Mouse (Mus musculus): Measurements from ENCODE around the gene Itpr2. TPM values are rescaled to one million over a fixed set of nuclear protein-coding genes. Genes with fewer than 3 reads are reported as not detected.

Gene Itpr2
- polyA plus RNA-seq, 1 experiment: 10.9 TPM

DNA sequence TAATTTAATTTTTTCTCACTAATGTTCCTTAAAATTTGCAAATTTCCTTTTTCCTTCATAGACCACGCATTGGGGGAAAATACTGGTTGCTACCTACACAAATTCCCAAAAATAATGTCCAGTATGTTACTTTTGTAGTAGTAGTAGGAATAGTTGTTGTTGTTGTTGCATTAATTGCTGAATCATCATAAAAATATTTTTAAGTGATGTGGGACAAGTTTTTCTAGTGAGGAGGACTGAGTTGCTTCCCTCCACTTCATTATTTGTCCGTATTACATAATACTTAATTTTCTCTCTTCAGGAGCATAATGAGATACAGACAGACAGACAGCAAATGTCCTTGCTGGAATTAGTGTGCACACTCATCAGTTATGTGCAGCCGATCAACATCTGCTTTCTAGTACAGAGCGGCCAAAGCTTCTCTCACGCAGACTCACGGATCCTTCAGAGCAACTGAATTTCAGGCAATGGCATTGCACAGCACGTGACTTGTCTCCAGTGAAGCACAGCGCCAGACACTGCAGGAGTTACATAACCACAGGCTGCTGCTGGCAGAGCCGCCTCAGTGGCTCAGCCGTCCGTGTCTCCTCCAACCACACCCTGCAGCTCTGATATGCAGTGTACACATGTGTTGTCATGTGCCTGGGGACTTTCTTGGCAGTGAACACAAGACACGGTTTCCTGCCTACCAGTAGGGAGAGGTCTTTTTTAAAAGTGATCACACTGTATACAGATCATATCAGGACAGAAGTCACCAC lies 231.1 kb downstream of the Itpr2 start:
- Histone ChIP-seq H3K4me1 (ENCODE audit: control insufficient read depth, insufficient read depth, low read length) (peaks cover 9% of the 10 kb centered on the region), H3K4me3 (ENCODE audit: insufficient read depth, low read length) (no peak overlapping the region), H3K27ac (ENCODE audit: insufficient read depth, low read depth, low read length) (no peak overlapping the region)
- TF ChIP-seq CTCF (IDR thresholded peaks at IDR 0.05; ENCODE audit: low read depth, low read length) (no peak), POLR2A (IDR thresholded peaks at IDR 0.05; ENCODE audit: borderline replicate concordance, low read depth, low read length) (no peak)

- Histone ChIP-seq H3K27ac (ENCODE audit: insufficient read depth, low read depth, low read length) (no peak overlapping the region), H3K4me1 (ENCODE audit: control insufficient read depth, insufficient read depth, low read length) (peaks cover 9% of the 10 kb centered on the region), H3K4me3 (ENCODE audit: insufficient read depth, low read length) (no peak overlapping the region)
- TF ChIP-seq POLR2A (IDR thresholded peaks at IDR 0.05; ENCODE audit: borderline replicate concordance, low read depth, low read length): no peak
- TF ChIP-seq CTCF (IDR thresholded peaks at IDR 0.05; ENCODE audit: low read depth, low read length): no peak
Observed at GRCm38 (mm10) chr6:146270162-146270561, 231.9 kb downstream of the Itpr2 start.

DNA sequence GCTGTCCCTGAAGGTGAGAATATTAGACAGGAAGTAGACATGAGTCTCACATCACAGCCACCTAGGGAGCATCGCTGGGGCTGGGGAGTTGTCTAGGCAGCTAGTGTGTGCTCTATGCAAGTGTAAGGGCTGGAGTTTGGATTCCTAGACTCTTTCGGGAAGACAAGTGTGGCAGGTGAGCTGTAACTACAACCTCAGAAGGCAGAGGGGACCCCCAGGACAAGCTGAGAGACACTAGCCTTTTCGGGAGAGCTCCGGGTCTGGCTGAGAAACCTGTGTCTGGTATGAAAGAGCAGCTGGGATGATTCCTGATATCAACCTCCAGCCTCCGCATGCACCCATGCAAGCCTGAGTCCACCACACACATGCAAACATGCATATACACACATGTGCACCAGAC lies 232.7 kb downstream of the Itpr2 start:
- no peak for TF ChIP-seq CTCF (IDR thresholded peaks at IDR 0.05; ENCODE audit: low read depth, low read length)
- no peak for TF ChIP-seq POLR2A (IDR thresholded peaks at IDR 0.05; ENCODE audit: borderline replicate concordance, low read depth, low read length)
- Histone ChIP-seq H3K27ac (ENCODE audit: insufficient read depth, low read depth, low read length) (no peak overlapping the region), H3K4me3 (ENCODE audit: insufficient read depth, low read length) (no peak overlapping the region), H3K4me1 (ENCODE audit: control insufficient read depth, insufficient read depth, low read length) (peaks cover 9% of the 10 kb centered on the region)

GRCm38 (mm10) chr6:146260674-146261376 lies 241.2 kb downstream of the Itpr2 start:
- no peaks in the 10 kb centered on the region for H3K4me1 ChIP-seq (ENCODE audit: control insufficient read depth, insufficient read depth, low read length)
- no peak overlapping the region for H3K4me3 ChIP-seq (ENCODE audit: insufficient read depth, low read length)
- TF ChIP-seq CTCF (IDR thresholded peaks at IDR 0.05; ENCODE audit: low read depth, low read length) (no peak), POLR2A (IDR thresholded peaks at IDR 0.05; ENCODE audit: borderline replicate concordance, low read depth, low read length) (no peak)
- H3K27ac ChIP-seq (ENCODE audit: insufficient read depth, low read depth, low read length): no peak overlapping the region

GRCm38 (mm10) chr6:146258751-146259150 lies 243.3 kb downstream of the Itpr2 start:
- H3K4me1 ChIP-seq (ENCODE audit: control insufficient read depth, insufficient read depth, low read length): no peaks in the 10 kb centered on the region
- no peak overlapping the region for H3K4me3 ChIP-seq (ENCODE audit: insufficient read depth, low read length)
- no peak for TF ChIP-seq CTCF (IDR thresholded peaks at IDR 0.05; ENCODE audit: low read depth, low read length)
- TF ChIP-seq POLR2A (IDR thresholded peaks at IDR 0.05; ENCODE audit: borderline replicate concordance, low read depth, low read length): no peak
- no peak overlapping the region for H3K27ac ChIP-seq (ENCODE audit: insufficient read depth, low read depth, low read length)

GRCm38 (mm10) chr6:146258261-146258660 lies 243.8 kb downstream of the Itpr2 start:
- H3K4me3 ChIP-seq (ENCODE audit: insufficient read depth, low read length): no peak overlapping the region
- H3K27ac ChIP-seq (ENCODE audit: insufficient read depth, low read depth, low read length): no peak overlapping the region
- no peaks in the 10 kb centered on the region for H3K4me1 ChIP-seq (ENCODE audit: control insufficient read depth, insufficient read depth, low read length)
- TF ChIP-seq POLR2A (IDR thresholded peaks at IDR 0.05; ENCODE audit: borderline replicate concordance, low read depth, low read length): no peak
- TF ChIP-seq CTCF (IDR thresholded peaks at IDR 0.05; ENCODE audit: low read depth, low read length): peak; percentile 25; the same call in 1 of the 2 replicates

DNA sequence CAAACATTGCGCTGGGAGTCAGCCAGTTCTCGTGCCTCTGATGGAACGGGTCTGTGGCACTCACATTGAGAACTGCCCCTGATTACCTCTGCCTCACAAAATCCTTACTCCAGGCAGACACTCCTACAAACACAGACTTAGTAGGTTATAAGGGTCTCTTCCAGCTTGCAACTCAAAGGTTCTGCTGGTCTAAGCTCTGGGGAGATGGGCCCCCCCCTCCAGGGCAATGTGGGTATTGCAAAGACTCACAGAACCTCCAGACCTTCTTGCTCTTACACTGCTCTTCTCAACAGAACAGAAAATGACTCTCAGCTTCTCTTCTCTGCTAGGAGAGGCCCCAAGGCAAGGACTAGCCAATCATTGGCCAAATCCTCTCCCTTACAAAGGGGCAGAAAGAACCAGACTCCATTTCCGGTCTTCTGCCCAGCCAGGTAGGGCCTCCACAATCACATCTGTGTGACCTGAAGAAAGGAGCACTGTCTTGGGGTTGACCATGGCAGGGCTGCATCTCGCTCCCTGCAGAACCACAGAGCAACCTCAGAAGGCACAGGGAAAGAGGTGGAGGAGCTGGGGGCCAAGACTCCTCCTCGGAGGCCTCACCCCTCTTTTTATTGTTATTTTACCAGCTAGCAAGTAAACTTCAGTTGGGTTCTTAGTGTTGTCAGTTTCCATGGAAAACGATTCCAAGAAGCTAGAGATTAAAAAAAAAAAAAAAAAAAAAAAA lies 244.9 kb downstream of the Itpr2 start:
- no peaks in the 10 kb centered on the region for H3K4me1 ChIP-seq (ENCODE audit: control insufficient read depth, insufficient read depth, low read length)
- no peak for TF ChIP-seq POLR2A (IDR thresholded peaks at IDR 0.05; ENCODE audit: borderline replicate concordance, low read depth, low read length)
- TF ChIP-seq CTCF (IDR thresholded peaks at IDR 0.05; ENCODE audit: low read depth, low read length): no peak
- no peak overlapping the region for H3K4me3 ChIP-seq (ENCODE audit: insufficient read depth, low read length)
- H3K27ac ChIP-seq (ENCODE audit: insufficient read depth, low read depth, low read length): no peak overlapping the region

DNA sequence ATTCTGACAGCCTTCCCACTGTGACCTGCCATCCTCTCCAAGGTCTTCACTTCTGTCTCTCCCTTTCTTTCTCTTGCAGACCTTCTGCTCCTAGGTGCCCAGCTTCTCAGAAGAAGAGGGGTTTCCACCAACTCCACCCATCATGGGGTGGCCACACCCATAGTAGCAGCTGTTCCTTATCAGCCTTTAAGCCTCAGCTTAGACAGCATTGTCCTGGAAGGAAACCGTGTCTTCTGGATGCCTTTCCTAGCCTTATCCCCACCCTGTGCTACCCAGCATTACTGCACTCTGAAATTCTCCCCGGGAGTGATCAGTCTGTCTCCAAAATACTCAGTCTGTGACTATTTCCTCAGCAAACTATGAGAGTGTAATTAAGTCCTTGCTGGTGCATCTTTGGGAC lies 245.6 kb downstream of the Itpr2 start:
- Histone ChIP-seq H3K4me3 (ENCODE audit: insufficient read depth, low read length) (no peak overlapping the region), H3K27ac (ENCODE audit: insufficient read depth, low read depth, low read length) (no peak overlapping the region), H3K4me1 (ENCODE audit: control insufficient read depth, insufficient read depth, low read length) (no peaks in the 10 kb centered on the region)
- TF ChIP-seq CTCF (IDR thresholded peaks at IDR 0.05; ENCODE audit: low read depth, low read length): no peak
- no peak for TF ChIP-seq POLR2A (IDR thresholded peaks at IDR 0.05; ENCODE audit: borderline replicate concordance, low read depth, low read length)

DNA sequence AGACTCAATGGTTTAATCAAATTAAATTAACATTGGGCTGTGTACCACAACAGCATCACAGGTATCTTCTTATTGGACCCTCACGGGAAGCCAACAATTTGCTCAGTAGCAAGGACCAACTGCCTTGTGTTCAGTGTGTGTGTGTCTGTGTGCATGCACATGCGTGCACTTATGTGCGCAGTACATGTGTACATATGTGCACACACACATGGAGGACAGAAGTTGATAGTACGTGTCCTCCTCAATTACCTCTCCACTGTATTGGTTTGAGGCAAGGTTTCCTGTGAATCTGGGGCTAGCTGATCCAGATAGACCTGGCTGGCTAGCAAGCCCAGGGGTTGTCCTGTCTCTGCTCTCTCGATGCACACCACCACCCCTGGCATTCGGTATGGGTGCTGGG lies 246.4 kb downstream of the Itpr2 start:
- Histone ChIP-seq H3K4me3 (ENCODE audit: insufficient read depth, low read length) (no peak overlapping the region), H3K27ac (ENCODE audit: insufficient read depth, low read depth, low read length) (no peak overlapping the region), H3K4me1 (ENCODE audit: control insufficient read depth, insufficient read depth, low read length) (no peaks in the 10 kb centered on the region)
- TF ChIP-seq CTCF (IDR thresholded peaks at IDR 0.05; ENCODE audit: low read depth, low read length) (no peak), POLR2A (IDR thresholded peaks at IDR 0.05; ENCODE audit: borderline replicate concordance, low read depth, low read length) (no peak)

DNA sequence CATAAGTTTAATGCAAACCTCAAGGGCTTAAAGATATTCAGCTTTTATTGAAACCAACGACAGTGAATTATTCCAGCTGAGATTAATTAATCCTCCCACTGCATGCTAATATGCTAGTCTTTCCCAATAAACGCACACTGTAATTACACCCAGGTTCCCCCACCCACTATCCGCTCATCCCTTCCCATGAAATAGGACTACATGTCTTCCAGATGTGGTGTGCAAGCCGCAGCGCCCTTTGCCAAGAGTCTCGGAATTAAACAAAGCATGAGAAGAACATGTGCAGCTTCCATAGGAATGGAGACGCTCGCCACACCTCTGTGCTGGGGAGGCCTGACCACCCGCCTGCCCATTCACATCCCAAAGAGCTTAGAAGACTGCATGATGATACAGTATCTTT lies 247.1 kb downstream of the Itpr2 start:
- Histone ChIP-seq H3K27ac (ENCODE audit: insufficient read depth, low read depth, low read length) (no peak overlapping the region), H3K4me1 (ENCODE audit: control insufficient read depth, insufficient read depth, low read length) (no peaks in the 10 kb centered on the region)
- TF ChIP-seq POLR2A (IDR thresholded peaks at IDR 0.05; ENCODE audit: borderline replicate concordance, low read depth, low read length): no peak
- no peak for TF ChIP-seq CTCF (IDR thresholded peaks at IDR 0.05; ENCODE audit: low read depth, low read length)

More for the DNA sequence above, 247.1 kb downstream of the Itpr2 start:
- H3K4me3 ChIP-seq (ENCODE audit: insufficient read depth, low read length): no peak overlapping the region
